Mouse (Mus musculus): ENCODE measurements at regions not wholly inside any gene's neighbourhood (a gene's known extent, or its start where the extent isn't known, plus 50 kb on each side); places are given as distances from the start of the nearest gene placed in this dataset.

GRCm38 (mm10) chr6:107319565-107319964 is 210.0 kb upstream of the Lrrn1 start:
- H3K27ac ChIP-seq (ENCODE audit: low read depth, low read length): no peak overlapping the region
- DNase-seq (ENCODE audit: low spot score): no peak
- no peak overlapping the region for H3K9ac ChIP-seq (ENCODE audit: low read length)
- no peak overlapping the region for H3K4me3 ChIP-seq (ENCODE audit: low read depth, low read length)
- no peak for ATAC-seq (replicated peaks; ENCODE audit: low FRiP score)
- no peak overlapping the region for H3K4me2 ChIP-seq (ENCODE audit: low read depth, low read length, severe bottlenecking)
- no peaks in the 10 kb centered on the region for H3K9me3 ChIP-seq (ENCODE audit: control insufficient read depth, low read length)
- no peaks in the 10 kb centered on the region for H3K36me3 ChIP-seq (ENCODE audit: control insufficient read depth, insufficient read depth, low read length)
- H3K27me3 ChIP-seq (ENCODE audit: control insufficient read depth, insufficient read depth, low read length): no peaks in the 10 kb centered on the region
- H3K4me1 ChIP-seq (replicated peaks; ENCODE audit: control insufficient read depth, insufficient read depth, low read length): no peaks in the 10 kb centered on the region
- WGBS: 92% methylated on average over 1 of the region's 1 CpGs

GRCm38 (mm10) chr6:107350503-107350902 is 179.1 kb upstream of the Lrrn1 start:
- WGBS: 78% methylated on average over 4 of the region's 4 CpGs
- no peak overlapping the region for H3K9ac ChIP-seq (ENCODE audit: low read length)
- no peak for ATAC-seq (replicated peaks; ENCODE audit: low FRiP score)
- no peak for DNase-seq (ENCODE audit: low spot score)
- H3K36me3 ChIP-seq (ENCODE audit: control insufficient read depth, insufficient read depth, low read length): no peaks in the 10 kb centered on the region
- no peak overlapping the region for H3K27ac ChIP-seq (ENCODE audit: low read depth, low read length)
- no peak overlapping the region for H3K4me2 ChIP-seq (ENCODE audit: low read depth, low read length, severe bottlenecking)
- H3K4me3 ChIP-seq (ENCODE audit: low read depth, low read length): no peak overlapping the region
- no peaks in the 10 kb centered on the region for H3K27me3 ChIP-seq (ENCODE audit: control insufficient read depth, insufficient read depth, low read length)
- H3K9me3 ChIP-seq (ENCODE audit: control insufficient read depth, low read length): no peaks in the 10 kb centered on the region
- no peaks in the 10 kb centered on the region for H3K4me1 ChIP-seq (replicated peaks; ENCODE audit: control insufficient read depth, insufficient read depth, low read length)

- Histone ChIP-seq H3K27ac (ENCODE audit: low read depth, low read length) (no peak overlapping the region), H3K36me3 (ENCODE audit: control insufficient read depth, insufficient read depth, low read length) (no peaks in the 10 kb centered on the region), H3K4me2 (ENCODE audit: low read depth, low read length, severe bottlenecking) (no peak overlapping the region), H3K9me3 (ENCODE audit: control insufficient read depth, low read length) (no peaks in the 10 kb centered on the region), H3K9ac (ENCODE audit: low read length) (no peak overlapping the region), H3K4me3 (ENCODE audit: low read depth, low read length) (no peak overlapping the region), H3K4me1 (replicated peaks; ENCODE audit: control insufficient read depth, insufficient read depth, low read length) (no peaks in the 10 kb centered on the region), H3K27me3 (ENCODE audit: control insufficient read depth, insufficient read depth, low read length) (no peaks in the 10 kb centered on the region)
- ATAC-seq (replicated peaks; ENCODE audit: low FRiP score) (no peak), DNase-seq (ENCODE audit: low spot score) (no peak)
These were observed 154.3 kb upstream of the Lrrn1 start for GRCm38 (mm10) chr6:107375274-107375673.

- 90% methylated on average over 1 of the region's 1 CpGs for WGBS
- H3K4me2 ChIP-seq (ENCODE audit: low read depth, low read length, severe bottlenecking): no peak overlapping the region
- no peak overlapping the region for H3K27ac ChIP-seq (ENCODE audit: low read depth, low read length)
- no peaks in the 10 kb centered on the region for H3K27me3 ChIP-seq (ENCODE audit: control insufficient read depth, insufficient read depth, low read length)
- no peaks in the 10 kb centered on the region for H3K36me3 ChIP-seq (ENCODE audit: control insufficient read depth, insufficient read depth, low read length)
- H3K9ac ChIP-seq (ENCODE audit: low read length): no peak overlapping the region
- no peaks in the 10 kb centered on the region for H3K9me3 ChIP-seq (ENCODE audit: control insufficient read depth, low read length)
- DNase-seq (ENCODE audit: low spot score) (no peak), ATAC-seq (replicated peaks; ENCODE audit: low FRiP score) (no peak)
- no peak overlapping the region for H3K4me3 ChIP-seq (ENCODE audit: low read depth, low read length)
- H3K4me1 ChIP-seq (replicated peaks; ENCODE audit: control insufficient read depth, insufficient read depth, low read length): no peaks in the 10 kb centered on the region
These were observed 151.1 kb upstream of the Lrrn1 start for GRCm38 (mm10) chr6:107378489-107378888.

- Histone ChIP-seq H3K4me1 (replicated peaks; ENCODE audit: control insufficient read depth, insufficient read depth, low read length) (no peaks in the 10 kb centered on the region), H3K27ac (ENCODE audit: low read depth, low read length) (no peak overlapping the region), H3K4me2 (ENCODE audit: low read depth, low read length, severe bottlenecking) (no peak overlapping the region), H3K27me3 (ENCODE audit: control insufficient read depth, insufficient read depth, low read length) (no peaks in the 10 kb centered on the region), H3K9ac (ENCODE audit: low read length) (no peak overlapping the region), H3K4me3 (ENCODE audit: low read depth, low read length) (no peak overlapping the region), H3K9me3 (ENCODE audit: control insufficient read depth, low read length) (no peaks in the 10 kb centered on the region), H3K36me3 (ENCODE audit: control insufficient read depth, insufficient read depth, low read length) (no peaks in the 10 kb centered on the region)
- WGBS: 63% methylated on average over 1 of the region's 1 CpGs
- ATAC-seq (replicated peaks; ENCODE audit: low FRiP score): no peak
- DNase-seq (ENCODE audit: low spot score): no peak
These were observed 148.9 kb upstream of the Lrrn1 start for GRCm38 (mm10) chr6:107380621-107381020.

- Histone ChIP-seq H3K9ac (ENCODE audit: low read length) (no peak overlapping the region), H3K4me1 (replicated peaks; ENCODE audit: control insufficient read depth, insufficient read depth, low read length) (no peaks in the 10 kb centered on the region), H3K9me3 (ENCODE audit: control insufficient read depth, low read length) (no peaks in the 10 kb centered on the region), H3K36me3 (ENCODE audit: control insufficient read depth, insufficient read depth, low read length) (no peaks in the 10 kb centered on the region), H3K4me2 (ENCODE audit: low read depth, low read length, severe bottlenecking) (no peak overlapping the region), H3K27ac (ENCODE audit: low read depth, low read length) (no peak overlapping the region), H3K4me3 (ENCODE audit: low read depth, low read length) (no peak overlapping the region), H3K27me3 (ENCODE audit: control insufficient read depth, insufficient read depth, low read length) (no peaks in the 10 kb centered on the region)
- DNase-seq (ENCODE audit: low spot score) (no peak), ATAC-seq (replicated peaks; ENCODE audit: low FRiP score) (no peak)
- 59% methylated on average over 7 of the region's 7 CpGs for WGBS
These were observed 143.4 kb upstream of the Lrrn1 start for GRCm38 (mm10) chr6:107386094-107386678.

- 0 out of 2 replicates have a peak, but pooled peaks have one; percentile 24 for ATAC-seq (replicated peaks; ENCODE audit: low FRiP score)
- no peak for DNase-seq (ENCODE audit: low spot score)
- no peaks in the 10 kb centered on the region for H3K36me3 ChIP-seq (ENCODE audit: control insufficient read depth, insufficient read depth, low read length)
- H3K27me3 ChIP-seq (ENCODE audit: control insufficient read depth, insufficient read depth, low read length): no peaks in the 10 kb centered on the region
- no peak overlapping the region for H3K27ac ChIP-seq (ENCODE audit: low read depth, low read length)
- no peak overlapping the region for H3K4me2 ChIP-seq (ENCODE audit: low read depth, low read length, severe bottlenecking)
- H3K4me1 ChIP-seq (replicated peaks; ENCODE audit: control insufficient read depth, insufficient read depth, low read length): no peaks in the 10 kb centered on the region
- H3K9ac ChIP-seq (ENCODE audit: low read length): no peak overlapping the region
- H3K9me3 ChIP-seq (ENCODE audit: control insufficient read depth, low read length): no peaks in the 10 kb centered on the region
- H3K4me3 ChIP-seq (ENCODE audit: low read depth, low read length): no peak overlapping the region
- 52% methylated on average over 3 of the region's 3 CpGs for WGBS
These were observed 139.7 kb upstream of the Lrrn1 start for GRCm38 (mm10) chr6:107389892-107390291.

GRCm38 (mm10) chr6:107394611-107395010 is 135.0 kb upstream of the Lrrn1 start:
- WGBS: 96% methylated on average over 2 of the region's 2 CpGs
- H3K4me1 ChIP-seq (replicated peaks; ENCODE audit: control insufficient read depth, insufficient read depth, low read length): no peaks in the 10 kb centered on the region
- ATAC-seq (replicated peaks; ENCODE audit: low FRiP score) (no peak), DNase-seq (ENCODE audit: low spot score) (no peak)
- no peaks in the 10 kb centered on the region for H3K36me3 ChIP-seq (ENCODE audit: control insufficient read depth, insufficient read depth, low read length)
- H3K9me3 ChIP-seq (ENCODE audit: control insufficient read depth, low read length): no peaks in the 10 kb centered on the region
- no peak overlapping the region for H3K4me2 ChIP-seq (ENCODE audit: low read depth, low read length, severe bottlenecking)
- H3K9ac ChIP-seq (ENCODE audit: low read length): no peak overlapping the region
- no peak overlapping the region for H3K27ac ChIP-seq (ENCODE audit: low read depth, low read length)
- H3K27me3 ChIP-seq (ENCODE audit: control insufficient read depth, insufficient read depth, low read length): no peaks in the 10 kb centered on the region
- H3K4me3 ChIP-seq (ENCODE audit: low read depth, low read length): no peak overlapping the region

GRCm38 (mm10) chr6:107415766-107416165 is 113.8 kb upstream of the Lrrn1 start:
- DNase-seq (ENCODE audit: low spot score) (no peak), ATAC-seq (replicated peaks; ENCODE audit: low FRiP score) (no peak)
- H3K36me3 ChIP-seq (ENCODE audit: control insufficient read depth, insufficient read depth, low read length): no peaks in the 10 kb centered on the region
- no peak overlapping the region for H3K4me3 ChIP-seq (ENCODE audit: low read depth, low read length)
- no peak overlapping the region for H3K9ac ChIP-seq (ENCODE audit: low read length)
- no peaks in the 10 kb centered on the region for H3K4me1 ChIP-seq (replicated peaks; ENCODE audit: control insufficient read depth, insufficient read depth, low read length)
- H3K9me3 ChIP-seq (ENCODE audit: control insufficient read depth, low read length): no peaks in the 10 kb centered on the region
- no peaks in the 10 kb centered on the region for H3K27me3 ChIP-seq (ENCODE audit: control insufficient read depth, insufficient read depth, low read length)
- no peak overlapping the region for H3K27ac ChIP-seq (ENCODE audit: low read depth, low read length)
- 84% methylated on average over 4 of the region's 4 CpGs for WGBS
- H3K4me2 ChIP-seq (ENCODE audit: low read depth, low read length, severe bottlenecking): no peak overlapping the region
